Mouse (Mus musculus) kidney, postnatal 25 days (tissue): ENCODE measurements at regions not wholly inside any gene's neighbourhood (a gene's known extent, or its start where the extent isn't known, plus 50 kb on each side); places are given as distances from the start of the nearest gene placed in this dataset.
"Not testable (repeated sequence)": the region's sequence is repeated elsewhere in the genome, so short reads cannot be mapped to it uniquely, and the experiment has no call there.

ENCODE experiments used
- DNase-seq, 2 experiments: peaks; one replicate each; pipeline ENCODE4 v3.0.0; 2021; ENCODE audit warnings: mixed read lengths in 2 of 2

GRCm38 (mm10) chrX:50675356-50675755 lies 165.5 kb upstream of the Stk26 start:
- no peak for DNase-seq

DNA sequence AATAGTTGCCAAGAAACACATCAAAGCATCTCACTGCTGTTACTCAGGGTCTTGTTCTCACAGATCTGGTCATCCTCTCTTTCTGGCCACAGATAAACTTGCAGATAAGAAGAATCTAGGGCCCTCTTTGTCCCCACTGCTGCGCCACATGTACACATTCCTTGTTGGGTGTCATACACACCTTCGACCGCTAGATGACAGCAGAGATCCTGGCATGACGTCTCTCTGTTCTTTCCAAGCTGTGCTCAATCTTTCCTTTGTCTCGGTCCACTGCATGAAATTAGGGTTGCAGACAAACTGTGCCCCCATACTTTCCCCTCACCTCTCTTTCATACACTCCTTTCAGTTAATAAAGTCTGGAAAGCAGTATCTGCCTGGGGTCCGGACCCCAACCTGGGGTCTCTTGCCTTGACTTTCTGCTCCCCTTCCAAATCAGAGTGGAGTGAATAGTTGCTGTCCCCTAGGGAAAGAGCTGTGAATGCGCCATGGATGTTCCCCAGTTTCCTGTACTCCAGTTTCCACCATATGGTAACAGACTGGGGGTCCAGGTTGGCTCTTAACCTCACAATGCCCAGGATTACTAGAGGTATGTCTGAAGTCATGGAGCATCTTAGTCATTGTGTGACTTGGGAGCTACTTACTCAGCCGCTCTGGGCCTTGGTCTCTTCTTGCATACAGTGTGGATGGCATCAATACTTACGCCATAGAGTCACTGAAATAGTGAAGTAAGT lies 182.8 kb upstream of the Stk26 start:
- peak; percentile 45 to 57 for DNase-seq

- DNase-seq = no peak
These were observed 183.5 kb upstream of the Stk26 start for GRCm38 (mm10) chrX:50657180-50657834.

DNA sequence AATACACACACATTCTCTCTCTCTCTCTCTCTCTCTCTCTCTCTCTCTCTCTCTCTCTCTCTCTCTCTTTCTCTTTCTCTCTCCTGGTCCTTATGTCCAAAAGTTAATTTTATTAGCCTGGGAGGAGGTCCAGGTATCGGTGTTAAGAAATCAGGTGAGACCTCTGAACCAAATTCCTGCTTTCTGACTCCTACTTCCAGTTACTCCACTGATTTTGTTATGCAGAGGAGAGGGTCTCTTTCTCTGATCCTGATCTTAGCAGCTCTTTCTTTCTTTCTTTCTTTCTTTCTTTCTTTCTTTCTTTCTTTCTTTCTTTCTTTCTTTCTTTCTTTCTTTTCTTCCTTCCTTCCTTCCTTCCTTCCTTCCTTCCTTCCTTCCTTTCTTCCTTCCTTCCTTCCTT lies 185.5 kb upstream of the Stk26 start:
- not testable (repeated sequence) for DNase-seq

- no peak for DNase-seq
These were observed 199.5 kb upstream of the Stk26 start for GRCm38 (mm10) chrX:50641347-50641746.

GRCm38 (mm10) chrX:50635634-50636033 lies 205.2 kb upstream of the Stk26 start:
- DNase-seq = no peak

DNA sequence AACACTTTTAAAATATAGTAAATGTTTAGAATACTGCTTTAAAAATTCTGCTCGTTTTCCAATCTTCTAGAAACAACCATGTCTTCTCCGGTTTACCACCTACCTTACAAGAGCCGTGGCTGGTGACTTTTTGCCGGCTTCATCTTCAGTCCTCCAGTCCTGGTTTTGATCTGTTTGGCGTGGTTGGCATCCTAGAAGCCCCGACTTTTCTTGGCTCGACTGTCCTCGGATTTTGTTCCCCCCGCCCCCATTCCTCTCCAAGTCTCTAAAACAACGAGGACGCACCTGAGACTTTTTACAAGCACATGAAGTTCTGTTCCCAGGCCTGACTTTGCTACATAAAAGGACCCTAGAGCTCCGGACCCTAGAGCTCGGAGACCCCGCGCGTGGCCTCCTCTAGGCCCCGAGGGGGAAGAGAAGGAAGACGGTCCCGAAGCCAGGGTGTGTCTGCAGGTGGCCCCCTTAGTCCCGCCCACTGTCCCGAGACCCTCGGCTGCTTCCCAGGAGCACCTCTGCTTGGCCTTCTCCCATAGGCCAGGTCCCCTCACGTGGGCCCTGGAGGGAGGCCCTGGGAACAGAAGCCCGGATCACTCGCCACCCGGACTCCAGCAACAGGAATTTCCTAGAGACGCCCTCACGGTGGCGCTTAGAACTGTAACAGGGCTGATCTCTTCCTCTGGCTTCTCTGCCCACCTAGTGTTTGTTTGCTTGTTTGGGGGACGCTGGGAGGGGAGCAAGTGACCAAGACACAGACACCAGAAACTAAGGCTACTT lies 205.8 kb upstream of the Stk26 start:
- DNase-seq = peak; percentile 82 to 94

DNA sequence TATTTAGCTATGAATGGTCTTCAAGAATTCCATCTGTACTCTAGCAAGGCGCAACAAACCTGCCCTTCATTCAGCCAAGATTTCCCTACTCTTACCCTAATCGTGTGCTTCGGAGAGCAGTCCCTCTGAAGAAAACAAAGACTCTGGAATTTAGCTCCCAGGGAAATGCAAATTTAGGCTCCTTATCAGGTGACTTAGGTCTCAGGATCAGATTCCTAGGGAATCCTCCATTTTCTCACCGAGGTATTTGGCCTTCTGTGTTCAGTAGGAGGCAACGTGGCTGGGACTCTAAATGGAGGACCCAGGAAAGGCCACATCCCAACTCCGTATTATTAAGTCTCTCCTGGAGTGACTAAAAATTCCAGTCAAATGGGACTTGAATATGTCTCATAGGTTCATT lies 204.2 kb upstream of the Olfr1324 start:
- no peak for DNase-seq

DNA sequence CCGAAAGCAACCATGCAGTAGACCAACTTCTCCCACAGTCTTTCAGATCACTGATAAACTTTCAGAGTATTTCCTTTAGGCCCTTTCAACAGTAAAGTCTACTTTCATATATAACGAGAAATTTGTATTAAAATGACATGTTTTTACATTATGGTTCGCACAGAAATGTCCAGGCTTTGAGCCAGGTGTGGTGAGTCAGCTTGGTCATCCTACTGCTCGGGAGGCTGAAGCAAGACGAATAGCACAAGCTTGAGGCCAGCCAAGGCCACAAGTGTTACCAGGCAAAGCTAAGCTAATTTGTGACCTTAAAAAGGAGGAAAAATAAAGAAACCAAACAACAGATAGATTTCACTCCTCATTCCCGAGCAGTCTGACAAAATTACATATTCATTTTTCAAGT lies 197.0 kb upstream of the Olfr1324 start:
- DNase-seq = no peak

- peak in 1 of 2 experiments; percentile 89 for DNase-seq
These were observed 194.7 kb upstream of the Olfr1324 start for GRCm38 (mm10) chrX:50622984-50623455.

DNA sequence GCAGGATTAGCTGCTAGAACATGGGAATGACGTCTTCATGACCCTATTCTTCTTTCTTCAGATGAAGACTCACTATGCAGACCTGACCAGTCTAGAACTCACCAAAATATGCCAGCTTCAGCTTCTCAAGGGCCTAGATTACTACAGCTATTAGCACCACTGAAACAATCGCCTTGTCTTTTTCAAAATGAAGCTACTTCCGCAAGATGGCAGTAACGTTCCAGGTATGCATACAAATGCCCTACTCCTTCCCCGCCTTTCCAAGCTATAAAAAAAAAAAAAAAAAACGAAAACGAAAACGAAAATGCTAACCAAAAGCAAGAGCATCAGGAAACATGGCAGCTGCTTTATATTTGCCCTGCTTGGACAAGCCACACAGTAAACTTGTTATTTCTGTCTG lies 192.6 kb upstream of the Olfr1324 start:
- no peak for DNase-seq

DNA sequence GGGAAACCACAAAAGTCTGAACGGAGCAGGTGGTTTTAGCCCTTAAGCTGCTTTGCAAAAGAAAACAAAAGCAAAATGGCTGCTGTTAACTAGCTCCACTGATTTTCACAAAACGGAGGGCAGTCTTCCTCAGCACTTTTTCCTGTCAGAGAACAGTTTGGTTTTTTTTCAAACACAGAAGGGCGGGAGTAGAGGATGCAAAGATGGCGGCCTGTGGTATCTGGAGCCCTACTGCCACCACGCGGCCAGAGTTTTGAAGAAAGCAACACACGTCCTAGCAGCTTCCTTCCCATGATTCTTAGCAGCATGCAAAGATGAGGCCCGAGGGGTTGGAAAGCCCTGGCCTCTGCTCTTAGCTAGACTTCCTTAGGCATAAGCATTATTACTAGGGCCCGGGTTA lies 191.6 kb upstream of the Olfr1324 start:
- peak in 1 of 2 experiments; percentile 85 for DNase-seq

GRCm38 (mm10) chrX:50618936-50619335 lies 190.6 kb upstream of the Olfr1324 start:
- no peak for DNase-seq

GRCm38 (mm10) chrX:50616920-50617319 lies 188.6 kb upstream of the Olfr1324 start:
- peak in 1 of 2 experiments; percentile 92 for DNase-seq

DNA sequence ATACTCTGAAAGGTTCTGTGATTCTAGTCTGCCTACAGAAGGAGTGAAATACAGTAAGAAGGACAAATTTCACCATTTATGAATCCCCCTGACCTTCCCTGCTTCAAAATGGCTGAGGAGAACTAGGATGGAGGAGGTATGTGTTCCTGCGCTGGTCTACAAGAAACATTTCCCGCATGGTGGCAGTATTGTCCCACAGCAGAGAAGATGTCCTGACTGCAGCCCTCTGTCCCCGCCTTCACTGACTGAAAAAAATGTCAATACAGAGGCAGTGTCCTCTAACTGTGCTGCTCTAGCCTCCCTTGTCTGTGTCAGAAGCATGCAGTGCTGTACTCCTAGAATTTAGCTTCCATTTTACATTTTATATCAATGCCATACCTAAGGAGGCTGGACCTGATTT lies 186.6 kb upstream of the Olfr1324 start:
- peak in 1 of 2 experiments; percentile 88 for DNase-seq

- DNase-seq = peak in 1 of 2 experiments; percentile 71
These were observed 186.1 kb upstream of the Olfr1324 start for GRCm38 (mm10) chrX:50614367-50614766.

GRCm38 (mm10) chrX:50611765-50612591 lies 183.7 kb upstream of the Olfr1324 start:
- DNase-seq = peak in 1 of 2 experiments; percentile 86

- DNase-seq = peak in 1 of 2 experiments; percentile 54
These were observed 179.8 kb upstream of the Olfr1324 start for GRCm38 (mm10) chrX:50608141-50608540.

DNA sequence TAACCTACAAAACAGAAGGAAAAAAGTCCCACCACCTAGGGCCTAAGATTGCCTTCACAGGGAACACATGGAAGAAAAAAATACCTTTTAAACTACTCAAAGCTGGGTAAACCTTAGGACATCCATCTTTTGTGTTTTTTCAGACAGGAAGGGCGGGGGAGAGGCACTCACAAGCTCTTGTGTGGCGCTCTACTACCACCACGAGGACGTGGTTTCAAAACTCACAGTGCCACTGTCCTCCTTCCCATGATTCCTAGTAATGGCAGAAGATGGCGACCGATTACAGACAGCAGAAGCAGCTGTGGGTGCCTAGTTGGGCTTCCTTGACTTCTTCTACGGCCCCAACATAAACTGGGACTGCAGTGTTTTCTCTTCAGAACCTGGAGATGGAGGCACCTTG lies 179.3 kb upstream of the Olfr1324 start:
- DNase-seq = peak in 1 of 2 experiments; percentile 86

DNA sequence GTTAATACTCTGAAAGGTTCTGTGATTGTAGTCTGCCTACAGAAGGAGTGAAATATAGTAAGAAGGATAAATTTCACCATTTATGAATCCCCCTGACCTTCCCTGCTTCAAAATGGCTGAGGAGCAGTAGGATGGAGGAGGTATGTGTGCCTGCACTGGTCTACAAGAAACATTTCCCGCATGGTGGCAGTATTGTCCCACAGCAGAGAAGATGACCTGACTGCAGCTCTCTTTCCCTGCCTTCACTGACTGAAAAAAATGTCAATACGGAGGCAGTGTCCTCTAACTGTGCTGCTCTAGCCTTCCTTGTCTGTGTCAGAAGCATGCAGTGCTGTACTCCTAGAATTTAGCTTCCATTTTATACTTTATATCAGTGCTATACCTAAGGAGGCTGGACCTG lies 177.2 kb upstream of the Olfr1324 start:
- DNase-seq = peak in 1 of 2 experiments; percentile 88

- DNase-seq = peak in 1 of 2 experiments; percentile 69
These were observed 176.7 kb upstream of the Olfr1324 start for GRCm38 (mm10) chrX:50604995-50605394.

DNA sequence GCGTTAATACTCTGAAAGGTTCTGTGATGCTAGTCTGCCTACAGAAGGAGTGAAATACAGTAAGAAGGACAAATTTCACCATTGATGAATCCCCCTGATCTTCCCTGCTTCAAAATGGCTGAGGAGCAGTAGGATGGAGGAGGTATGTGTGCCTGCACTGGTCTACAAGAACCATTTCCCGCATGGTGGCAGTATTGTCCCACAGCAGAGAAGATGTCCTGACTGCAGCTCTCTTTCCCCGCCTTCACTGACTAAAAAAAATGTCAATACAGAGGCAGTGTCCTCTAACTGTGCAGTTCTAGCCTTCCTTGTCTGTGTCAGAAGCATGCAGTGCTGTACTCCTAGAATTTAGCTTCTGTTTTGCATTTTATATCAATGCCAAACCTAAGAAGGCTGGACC lies 174.6 kb upstream of the Olfr1324 start:
- peak in 1 of 2 experiments; percentile 93 for DNase-seq
